Mouse (Mus musculus): Measurements from ENCODE around the gene Nfkb2. TPM values are rescaled to one million over a fixed set of nuclear protein-coding genes. Genes with fewer than 3 reads are reported as not detected.

Nfkb2 gene
- polyA plus RNA-seq, 1 experiment from 2014 or later: 22.0 TPM

GRCm38 (mm10) chr19:46303251-46304215, 587 bp upstream of the Nfkb2 start:
- WGBS (ENCODE audit: missing documents): 54% methylated on average over 18 of the region's 18 CpGs

GRCm38 (mm10) chr19:46304908-46305333, 801 bp downstream of the Nfkb2 start:
- Histone ChIP-seq H3K27ac (peak overlapping the region; percentile 78), H3K4me3 (ENCODE audit: inconsistent target) (peak overlapping the region; percentile 99), H3K79me2 (ENCODE audit: inconsistent target) (no peaks in the 10 kb centered on the region; the same call in 1 of the 2 replicates), H3K36me3 (ENCODE audit: inconsistent target) (peaks cover 26% of the 10 kb centered on the region)
- WGBS (ENCODE audit: missing documents): 2% methylated on average over 34 of the region's 34 CpGs

More at GRCm38 (mm10) chr19:46303251-46304215, 587 bp upstream of the Nfkb2 start:
- H3K27ac ChIP-seq: peak overlapping the region; percentile 78
- H3K79me2 ChIP-seq (ENCODE audit: inconsistent target): no peaks in the 10 kb centered on the region; the same call in 1 of the 2 replicates
- peaks cover 19% of the 10 kb centered on the region for H3K36me3 ChIP-seq (ENCODE audit: inconsistent target)
- peak overlapping the region; percentile 99 for H3K4me3 ChIP-seq (ENCODE audit: inconsistent target)

GRCm38 (mm10) chr19:46305432-46306267, 1.5 kb downstream of the Nfkb2 start:
- Histone ChIP-seq H3K4me3 (ENCODE audit: inconsistent target) (peak overlapping the region; percentile 99), H3K36me3 (ENCODE audit: inconsistent target) (peaks cover 33% of the 10 kb centered on the region), H3K27ac (peak overlapping the region; percentile 78), H3K79me2 (ENCODE audit: inconsistent target) (no peaks in the 10 kb centered on the region; the same call in 1 of the 2 replicates)
- 1% methylated on average over 35 of the region's 43 CpGs for WGBS (ENCODE audit: missing documents)

GRCm38 (mm10) chr19:46306268-46306610, 2.1 kb downstream of the Nfkb2 start:
- Histone ChIP-seq H3K79me2 (ENCODE audit: inconsistent target) (no peaks in the 10 kb centered on the region; the same call in 1 of the 2 replicates), H3K4me3 (ENCODE audit: inconsistent target) (peak overlapping the region; percentile 99), H3K27ac (0 out of 2 replicates have a peak overlapping the region, but pooled peaks have one; percentile 71), H3K36me3 (ENCODE audit: inconsistent target) (peaks cover 39% of the 10 kb centered on the region)
- whole genome bisulfite sequencing (ENCODE audit: missing documents): 57% methylated on average over 4 of the region's 5 CpGs

- Histone ChIP-seq H3K4me3 (ENCODE audit: inconsistent target) (no peak overlapping the region), H3K79me2 (ENCODE audit: inconsistent target) (no peaks in the 10 kb centered on the region; the same call in 1 of the 2 replicates), H3K27ac (no peak overlapping the region), H3K36me3 (ENCODE audit: inconsistent target) (peaks cover 45% of the 10 kb centered on the region)
- 96% methylated on average over 9 of the region's 9 CpGs for WGBS (ENCODE audit: missing documents)
Measured at GRCm38 (mm10) chr19:46306751-46307289, 2.7 kb downstream of the Nfkb2 start.

GRCm38 (mm10) chr19:46307781-46308180, 3.7 kb downstream of the Nfkb2 start:
- H3K79me2 ChIP-seq (ENCODE audit: inconsistent target): no peaks in the 10 kb centered on the region; the same call in 1 of the 2 replicates
- H3K27ac ChIP-seq: no peak overlapping the region
- H3K36me3 ChIP-seq (ENCODE audit: inconsistent target): peaks cover 49% of the 10 kb centered on the region
- WGBS (ENCODE audit: missing documents): 97% methylated on average over 16 of the region's 16 CpGs
- H3K4me3 ChIP-seq (ENCODE audit: inconsistent target): no peak overlapping the region

- 91% methylated on average over 16 of the region's 16 CpGs for WGBS (ENCODE audit: missing documents)
- Histone ChIP-seq H3K79me2 (ENCODE audit: inconsistent target) (no peaks in the 10 kb centered on the region; the same call in 1 of the 2 replicates), H3K36me3 (ENCODE audit: inconsistent target) (peaks cover 49% of the 10 kb centered on the region), H3K4me3 (ENCODE audit: inconsistent target) (no peak overlapping the region), H3K27ac (no peak overlapping the region)
Measured at GRCm38 (mm10) chr19:46308303-46308702, 4.2 kb downstream of the Nfkb2 start.

- 16% methylated on average over 47 of the region's 47 CpGs for WGBS (ENCODE audit: missing documents)
- peaks cover 49% of the 10 kb centered on the region for H3K36me3 ChIP-seq (ENCODE audit: inconsistent target)
- no peak overlapping the region for H3K4me3 ChIP-seq (ENCODE audit: inconsistent target)
- no peaks in the 10 kb centered on the region; the same call in 1 of the 2 replicates for H3K79me2 ChIP-seq (ENCODE audit: inconsistent target)
- H3K27ac ChIP-seq: no peak overlapping the region
Measured at GRCm38 (mm10) chr19:46308706-46309435, 4.8 kb downstream of the Nfkb2 start.

GRCm38 (mm10) chr19:46309651-46310305, 5.7 kb downstream of the Nfkb2 start:
- H3K4me3 ChIP-seq (ENCODE audit: inconsistent target): no peak overlapping the region
- H3K79me2 ChIP-seq (ENCODE audit: inconsistent target): no peaks in the 10 kb centered on the region; the same call in 1 of the 2 replicates
- H3K27ac ChIP-seq: no peak overlapping the region
- 93% methylated on average over 21 of the region's 21 CpGs for WGBS (ENCODE audit: missing documents)
- H3K36me3 ChIP-seq (ENCODE audit: inconsistent target): peaks cover 49% of the 10 kb centered on the region

GRCm38 (mm10) chr19:46310312-46310865, 6.3 kb downstream of the Nfkb2 start:
- Histone ChIP-seq H3K4me3 (ENCODE audit: inconsistent target) (no peak overlapping the region), H3K36me3 (ENCODE audit: inconsistent target) (peaks cover 49% of the 10 kb centered on the region), H3K79me2 (ENCODE audit: inconsistent target) (no peaks in the 10 kb centered on the region; the same call in 1 of the 2 replicates), H3K27ac (no peak overlapping the region)
- WGBS (ENCODE audit: missing documents): 96% methylated on average over 12 of the region's 12 CpGs

GRCm38 (mm10) chr19:46311341-46311740, 7.2 kb downstream of the Nfkb2 start:
- Histone ChIP-seq H3K27ac (no peak overlapping the region), H3K4me3 (ENCODE audit: inconsistent target) (no peak overlapping the region), H3K36me3 (ENCODE audit: inconsistent target) (peaks cover 49% of the 10 kb centered on the region), H3K79me2 (ENCODE audit: inconsistent target) (no peaks in the 10 kb centered on the region; the same call in 1 of the 2 replicates)
- 92% methylated on average over 9 of the region's 9 CpGs for WGBS (ENCODE audit: missing documents)

GRCm38 (mm10) chr19:46312566-46312965, 8.4 kb downstream of the Nfkb2 start:
- Histone ChIP-seq H3K4me3 (ENCODE audit: inconsistent target) (no peak overlapping the region), H3K27ac (no peak overlapping the region), H3K79me2 (ENCODE audit: inconsistent target) (no peaks in the 10 kb centered on the region), H3K36me3 (ENCODE audit: inconsistent target) (peaks cover 40% of the 10 kb centered on the region)
- 91% methylated on average over 21 of the region's 21 CpGs for WGBS (ENCODE audit: missing documents)

GRCm38 (mm10) chr19:46313116-46313515, 9.0 kb downstream of the Nfkb2 start:
- Histone ChIP-seq H3K36me3 (ENCODE audit: inconsistent target) (peaks cover 35% of the 10 kb centered on the region), H3K4me3 (ENCODE audit: inconsistent target) (no peak overlapping the region), H3K27ac (no peak overlapping the region), H3K79me2 (ENCODE audit: inconsistent target) (no peaks in the 10 kb centered on the region)
- WGBS (ENCODE audit: missing documents): 94% methylated on average over 9 of the region's 9 CpGs

Measured in macrophage (primary cell).